Mouse (Mus musculus): ENCODE measurements around the gene Oosp3. TPM values are rescaled to one million over a fixed set of nuclear protein-coding genes. Genes with fewer than 3 reads are reported as not detected.

Gene Oosp3
- total and polyA plus RNA-seq, 2 experiments from 2014 or later: not detected

DNA sequence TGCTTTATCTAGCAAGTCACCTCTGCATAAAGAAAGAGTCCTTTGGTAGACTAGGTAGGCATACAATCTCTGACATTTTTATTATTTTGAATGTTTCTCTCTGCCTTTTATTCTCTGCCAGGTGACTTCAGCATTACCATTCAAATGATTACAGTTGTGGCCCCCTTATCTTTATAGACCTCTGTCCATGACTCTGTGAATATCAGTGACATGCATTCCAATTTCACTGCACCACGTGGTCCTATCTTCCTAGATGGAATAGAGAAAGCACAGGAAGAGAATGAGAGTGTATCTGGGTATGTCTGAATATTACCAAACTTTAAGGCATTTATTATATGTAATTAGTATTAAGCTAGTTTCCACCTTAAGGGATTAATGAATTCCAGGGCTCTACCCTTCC is 39.6 kb downstream of the Oosp3 start:
- ATAC-seq (no peak), DNase-seq (no peak)
- Histone ChIP-seq H3K9ac (no peak overlapping the region), H3K4me1 (ENCODE audit: insufficient read depth) (no peaks in the 10 kb centered on the region), H3K9me3 (ENCODE audit: low read length) (no peaks in the 10 kb centered on the region), H3K36me3 (ENCODE audit: insufficient read depth) (no peaks in the 10 kb centered on the region), H3K27ac (ENCODE audit: low read depth, low read length) (no peak overlapping the region), H3K4me2 (ENCODE audit: low read depth) (no peak overlapping the region), H3K27me3 (ENCODE audit: insufficient read depth, low read length) (no peaks in the 10 kb centered on the region), H3K4me3 (ENCODE audit: low read depth, low read length) (no peak overlapping the region)
- 64% methylated on average over 1 of the region's 1 CpGs for WGBS
- no peak for TF ChIP-seq CTCF (IDR thresholded peaks at IDR 0.05; ENCODE audit: low read depth)

DNA sequence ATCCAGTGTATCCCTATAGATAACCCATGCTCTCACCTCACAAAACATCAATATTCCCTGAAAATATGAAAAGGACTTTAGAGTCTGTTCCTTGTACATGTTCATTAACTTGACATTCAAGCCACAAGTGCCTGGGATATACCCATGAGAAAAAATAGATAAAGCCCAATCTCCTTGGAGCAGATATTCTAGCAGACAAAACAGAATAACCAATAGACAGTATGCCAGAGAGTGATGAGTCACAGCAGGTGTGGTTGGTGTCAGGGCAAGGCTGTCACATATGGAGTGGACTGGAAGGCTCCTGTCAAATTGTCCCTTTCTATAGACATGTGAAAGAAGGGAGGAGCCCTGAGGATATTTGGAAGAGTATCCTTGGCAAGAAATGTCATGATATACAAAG is 48.8 kb downstream of the Oosp3 start:
- DNase-seq: no peak
- Histone ChIP-seq H3K4me3 (ENCODE audit: low read depth, low read length) (no peak overlapping the region), H3K4me1 (ENCODE audit: insufficient read depth) (no peaks in the 10 kb centered on the region), H3K9ac (no peak overlapping the region), H3K27ac (ENCODE audit: low read depth, low read length) (no peak overlapping the region), H3K36me3 (ENCODE audit: insufficient read depth) (no peaks in the 10 kb centered on the region), H3K9me3 (ENCODE audit: low read length) (no peaks in the 10 kb centered on the region), H3K27me3 (ENCODE audit: insufficient read depth, low read length) (no peaks in the 10 kb centered on the region), H3K4me2 (ENCODE audit: low read depth) (no peak overlapping the region)
- no peak for ATAC-seq
- no peak for TF ChIP-seq CTCF (IDR thresholded peaks at IDR 0.05; ENCODE audit: low read depth)

DNA sequence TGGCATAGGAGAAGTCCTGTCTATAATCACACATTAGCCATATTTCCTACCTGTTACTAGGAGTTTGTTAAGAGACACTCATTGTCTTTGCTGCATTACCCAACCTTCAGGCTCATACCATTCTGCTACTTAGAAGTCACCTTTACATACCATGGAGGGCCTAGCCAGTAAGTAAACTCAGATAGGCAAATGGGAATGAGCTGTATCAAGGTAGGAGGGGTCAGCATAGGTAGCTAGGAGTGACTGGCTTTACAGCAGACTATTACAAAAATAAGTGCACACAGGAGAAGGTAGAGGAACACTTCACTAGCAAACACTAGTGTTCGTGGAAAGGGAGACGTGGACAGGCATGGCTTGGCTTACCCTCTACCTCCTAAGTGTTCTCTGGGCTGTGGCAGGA is 50.4 kb downstream of the Oosp3 start, which contains the start of gene Gif:
TSS of gene Gif (plus strand) at position 257 of the 400 bp plus-strand sequence.
- Histone ChIP-seq H3K27ac (ENCODE audit: low read depth, low read length) (no peak within 1 kb of the TSS), H3K9ac (no peak within 1 kb of the TSS), H3K4me2 (ENCODE audit: low read depth) (no peak within 1 kb of the TSS), H3K27me3 (ENCODE audit: insufficient read depth, low read length) (no peaks in the 10 kb centered on the region), H3K36me3 (ENCODE audit: insufficient read depth) (no peaks in the 10 kb centered on the region), H3K9me3 (ENCODE audit: low read length) (no peaks in the 10 kb centered on the region), H3K4me3 (ENCODE audit: low read depth, low read length) (no peak within 1 kb of the TSS), H3K4me1 (ENCODE audit: insufficient read depth) (no peaks in the 10 kb centered on the region)
- ATAC-seq (no peak), DNase-seq (no peak)
- 71% methylated on average over 2 of the region's 2 CpGs for WGBS
- TF ChIP-seq CTCF (IDR thresholded peaks at IDR 0.05; ENCODE audit: low read depth): no peak

Other genes with a start within 250 kb of the Oosp3 start
- 2.5 and 5.9 TPM in 2 replicates for gene Ms4a6c, start 227.7 kb upstream of the Oosp3 start, total RNA-seq (2014; rRNA removed)
- gene Ms4a6c, start 227.7 kb upstream of the Oosp3 start, polyA plus RNA-seq (2015; fragmentation: Nextera tagmentation; extraction: Ambion mirVana): 2.5 and 3.0 TPM in 2 replicates
- 0.15 TPM in 1 of 2 replicates, not detected in the other for gene Gm8369, start 211.1 kb upstream of the Oosp3 start, total RNA-seq (2014; rRNA removed)
- 0.54 and 0.73 TPM in 2 replicates for gene Gm8369, start 211.1 kb upstream of the Oosp3 start, polyA plus RNA-seq (2015; fragmentation: Nextera tagmentation; extraction: Ambion mirVana)
- 2.2 and 5.9 TPM in 2 replicates for gene Ms4a6b, start 180.5 kb upstream of the Oosp3 start, total RNA-seq (2014; rRNA removed)
- gene Ms4a6b, start 180.5 kb upstream of the Oosp3 start, polyA plus RNA-seq (2015; fragmentation: Nextera tagmentation; extraction: Ambion mirVana): 2.0 and 3.3 TPM in 2 replicates
- not detected in 2 replicates for gene Ms4a4d, start 160.3 kb upstream of the Oosp3 start, total RNA-seq (2014; rRNA removed)
- gene Ms4a4d, start 160.3 kb upstream of the Oosp3 start, polyA plus RNA-seq (2015; fragmentation: Nextera tagmentation; extraction: Ambion mirVana): not detected in 2 replicates
- 2.4 and 2.5 TPM in 2 replicates for gene Ms4a6d, start 92.2 kb upstream of the Oosp3 start, total RNA-seq (2014; rRNA removed)
- gene Ms4a6d, start 92.2 kb upstream of the Oosp3 start, polyA plus RNA-seq (2015; fragmentation: Nextera tagmentation; extraction: Ambion mirVana): 2.8 TPM in 2 replicates
- gene Ms4a2, start 73.3 kb upstream of the Oosp3 start, total RNA-seq (2014; rRNA removed): not detected in 2 replicates
- not detected in 2 replicates for gene Ms4a2, start 73.3 kb upstream of the Oosp3 start, polyA plus RNA-seq (2015; fragmentation: Nextera tagmentation; extraction: Ambion mirVana)
- gene Ms4a3, start 56.2 kb upstream of the Oosp3 start, total RNA-seq (2014; rRNA removed): 0.23 TPM in 1 of 2 replicates, not detected in the other
- gene Ms4a3, start 56.2 kb upstream of the Oosp3 start, polyA plus RNA-seq (2015; fragmentation: Nextera tagmentation; extraction: Ambion mirVana): not detected in 2 replicates
- not detected in 2 replicates for gene Oosp2, start 36.5 kb upstream of the Oosp3 start, total RNA-seq (2014; rRNA removed)
- gene Oosp2, start 36.5 kb upstream of the Oosp3 start, polyA plus RNA-seq (2015; fragmentation: Nextera tagmentation; extraction: Ambion mirVana): 0.60 TPM in 1 of 2 replicates, not detected in the other
- gene Oosp1, start 5.9 kb upstream of the Oosp3 start, total RNA-seq (2014; rRNA removed): not detected in 2 replicates
- gene Oosp1, start 5.9 kb upstream of the Oosp3 start, polyA plus RNA-seq (2015; fragmentation: Nextera tagmentation; extraction: Ambion mirVana): not detected in 2 replicates
- gene Gif, start 50.5 kb downstream of the Oosp3 start, total RNA-seq (2014; rRNA removed): not detected in 2 replicates
- not detected in 2 replicates for gene Gif, start 50.5 kb downstream of the Oosp3 start, polyA plus RNA-seq (2015; fragmentation: Nextera tagmentation; extraction: Ambion mirVana)
- 27.2 and 30.8 TPM in 2 replicates for gene Mrpl16, start 73.3 kb downstream of the Oosp3 start, total RNA-seq (2014; rRNA removed)
- gene Mrpl16, start 73.3 kb downstream of the Oosp3 start, polyA plus RNA-seq (2015; fragmentation: Nextera tagmentation; extraction: Ambion mirVana): 46.9 and 52.6 TPM in 2 replicates
- gene Stx3, start 122.3 kb downstream of the Oosp3 start, total RNA-seq (2014; rRNA removed): 26.6 and 31.3 TPM in 2 replicates
- 20.8 and 27.2 TPM in 2 replicates for gene Stx3, start 122.3 kb downstream of the Oosp3 start, polyA plus RNA-seq (2015; fragmentation: Nextera tagmentation; extraction: Ambion mirVana)
- not detected in 2 replicates for gene Olfr1417, start 142.2 kb downstream of the Oosp3 start, total RNA-seq (2014; rRNA removed)
- gene Olfr1417, start 142.2 kb downstream of the Oosp3 start, polyA plus RNA-seq (2015; fragmentation: Nextera tagmentation; extraction: Ambion mirVana): 0.10 TPM in 1 of 2 replicates, not detected in the other
- gene Olfr1418, start 164.0 kb downstream of the Oosp3 start, total RNA-seq (2014; rRNA removed): not detected in 2 replicates
- gene Olfr1418, start 164.0 kb downstream of the Oosp3 start, polyA plus RNA-seq (2015; fragmentation: Nextera tagmentation; extraction: Ambion mirVana): not detected in 2 replicates
- gene Olfr1419, start 178.1 kb downstream of the Oosp3 start, total RNA-seq (2014; rRNA removed): not detected in 2 replicates
- gene Olfr1419, start 178.1 kb downstream of the Oosp3 start, polyA plus RNA-seq (2015; fragmentation: Nextera tagmentation; extraction: Ambion mirVana): not detected in 2 replicates
- gene Olfr1420, start 189.5 kb downstream of the Oosp3 start, total RNA-seq (2014; rRNA removed): not detected in 2 replicates
- not detected in 2 replicates for gene Olfr1420, start 189.5 kb downstream of the Oosp3 start, polyA plus RNA-seq (2015; fragmentation: Nextera tagmentation; extraction: Ambion mirVana)
- 7.2 and 12.1 TPM in 2 replicates for gene Patl1, start 215.3 kb downstream of the Oosp3 start, total RNA-seq (2014; rRNA removed)
- gene Patl1, start 215.3 kb downstream of the Oosp3 start, polyA plus RNA-seq (2015; fragmentation: Nextera tagmentation; extraction: Ambion mirVana): 7.7 and 11.8 TPM in 2 replicates

Measured in forebrain, postnatal 0 days (tissue).